Mouse (Mus musculus) liver, postnatal 0 days (tissue): ENCODE measurements around the gene Dppa1. TPM values are rescaled to one million over a fixed set of nuclear protein-coding genes. Genes with fewer than 3 reads are reported as not detected.
"Not testable (repeated sequence)": the region's sequence is repeated elsewhere in the genome, so short reads cannot be mapped to it uniquely, and the experiment has no call there.

Source experiments
- ATAC-seq: fragments of 200-750 bp; cut with Nextera tagmentation; 2 replicates; pipeline ENCODE4 v1.8.0; 2017; ENCODE audit warnings: mild to moderate bottlenecking, moderate library complexity
- DNase-seq: peaks from one replicate; pipeline ENCODE4 v3.0.0-alpha.2; 2016
- H3K27ac ChIP-seq: fragments of 300-500 bp; sonication (generic); 2 replicates; pipeline ENCODE4 v1.5.1; 2014; ENCODE audit warnings: antibody characterized with exemption, moderate library complexity, mild to moderate bottlenecking, low read depth
- H3K27me3 ChIP-seq: fragments of 300-500 bp; sonication (generic); 2 replicates; pipeline ENCODE4 v1.6.1; 2014; ENCODE audit warnings: low read length, control low read depth, mixed read lengths; ENCODE audit not compliant: insufficient read depth
- H3K36me3 ChIP-seq: fragments of 300-500 bp; sonication (generic); replicated peaks from 2 replicates; pipeline ENCODE4 v1.6.1; 2014; ENCODE audit warnings: mild to moderate bottlenecking, control low read depth, low read length, moderate library complexity, mixed read lengths; ENCODE audit not compliant: insufficient read depth
- H3K4me1 ChIP-seq: fragments of 300-500 bp; sonication (generic); 2 replicates; pipeline ENCODE4 v1.6.1; 2014; ENCODE audit warnings: antibody characterized with exemption, mild to moderate bottlenecking, control low read depth; ENCODE audit not compliant: insufficient read depth
- H3K4me2 ChIP-seq: fragments of 300-500 bp; sonication (generic); 2 replicates; pipeline ENCODE4 v1.6.1; 2014; ENCODE audit warnings: low read depth, mild to moderate bottlenecking, low read length, moderate library complexity, mixed read lengths
- H3K4me3 ChIP-seq: fragments of 300-500 bp; sonication (generic); 2 replicates; pipeline ENCODE4 v1.5.1; 2014; ENCODE audit warnings: low read depth, low read length
- H3K9ac ChIP-seq: fragments of 300-500 bp; sonication (generic); replicated peaks from 2 replicates; pipeline ENCODE4 v1.6.1; 2014; ENCODE audit warnings: mild to moderate bottlenecking, moderate library complexity
- H3K9me3 ChIP-seq: fragments of 300-500 bp; sonication (generic); 2 replicates; pipeline ENCODE4 v1.6.1; 2016; ENCODE audit warnings: mild to moderate bottlenecking, control low read depth, low read length, mixed read lengths
- CTCF ChIP-seq: sonication (generic); IDR thresholded peaks from 2 replicates; pipeline ENCODE4 v1.5.1; 2016; ENCODE audit warnings: antibody characterized with exemption, low read depth
- EP300 ChIP-seq: IDR thresholded peaks from 2 replicates; pipeline ENCODE4 v1.6.1; 2016; ENCODE audit warnings: antibody characterized with exemption, low read depth, mild to moderate bottlenecking
- WGBS: fragments of 180-500 bp; shearing (Covaris S2); extraction: QIAGEN DNeasy Blood & Tissue Kit; methylation state at CpG from one replicate; pipeline ENCODE4 v1.1.7; 2014; ENCODE audit not compliant: insufficient replicate concordance; 5-methylcytosine and 5-hydroxymethylcytosine counted together
- polyA plus RNA-seq: library from polyadenylated mRNA; unstranded; fragments of >200 nt; fragmentation: Nextera tagmentation; extraction: Ambion mirVana; gene quantifications from 2 replicates; pipeline ENCODE4 v1.2.1, GENCODE M21; 2015

Gene Dppa1
- not detected in 2 replicates for polyA plus RNA-seq

- no peaks in the 10 kb centered on the region for H3K4me1 ChIP-seq
- DNase-seq, result no peak
- no peak within 1 kb of the TSS for H3K27ac ChIP-seq
- H3K27me3 ChIP-seq, result no peaks in the 10 kb centered on the region
- no peak within 1 kb of the TSS for H3K9ac ChIP-seq
- WGBS, result 56% methylated on average over 2 of the region's 2 CpGs
- TF ChIP-seq CTCF (no peak), EP300 (no peak)
- no peak within 1 kb of the TSS for H3K4me3 ChIP-seq
- no peak for ATAC-seq
- no peak within 1 kb of the TSS for H3K4me2 ChIP-seq
- H3K9me3 ChIP-seq, result no peaks in the 10 kb centered on the region
- no peaks in the 10 kb centered on the region for H3K36me3 ChIP-seq
These were observed at the start of gene Dppa1 for GRCm38 (mm10) chr11:46629211-46629795. Gene Dppa1 (minus strand): TSS chr11:46629261.

DNA sequence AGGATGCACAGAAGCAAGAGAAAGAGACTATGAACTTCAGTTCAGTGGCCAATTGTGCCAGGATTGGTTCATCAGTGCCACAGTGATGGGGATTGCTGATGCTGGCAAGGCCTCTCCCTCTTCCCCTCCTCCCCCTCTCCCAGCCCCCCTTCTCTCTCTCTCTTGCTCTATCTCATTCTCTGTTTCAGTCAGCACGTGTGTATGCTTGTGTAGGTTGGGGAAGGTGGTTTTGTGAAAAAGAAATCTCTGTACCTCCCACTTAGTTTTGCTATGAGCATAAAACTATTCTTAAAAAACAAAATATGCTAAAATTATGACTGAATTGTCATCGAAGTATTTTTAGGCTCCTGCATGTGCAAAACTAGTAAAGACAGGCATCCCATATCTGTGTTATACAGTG is 38.9 kb upstream of the Dppa1 start:
- 68% methylated on average over 2 of the region's 2 CpGs for WGBS
- DNase-seq (no peak), ATAC-seq (no peak)
- Histone ChIP-seq H3K9me3 (no peaks in the 10 kb centered on the region), H3K4me2 (no peak overlapping the region), H3K27ac (no peak overlapping the region), H3K4me1 (no peaks in the 10 kb centered on the region), H3K4me3 (no peak overlapping the region), H3K27me3 (no peaks in the 10 kb centered on the region), H3K36me3 (no peaks in the 10 kb centered on the region), H3K9ac (no peak overlapping the region)
- TF ChIP-seq CTCF (no peak), EP300 (no peak)

- no peaks in the 10 kb centered on the region for H3K4me1 ChIP-seq
- H3K27me3 ChIP-seq, result no peaks in the 10 kb centered on the region
- TF ChIP-seq CTCF (no peak), EP300 (no peak)
- 90% methylated on average over 3 of the region's 3 CpGs for WGBS
- no peak overlapping the region for H3K4me3 ChIP-seq
- H3K9ac ChIP-seq, result no peak overlapping the region
- no peak for ATAC-seq
- H3K27ac ChIP-seq, result no peak overlapping the region
- no peaks in the 10 kb centered on the region for H3K36me3 ChIP-seq
- no peak for DNase-seq
- no peaks in the 10 kb centered on the region for H3K9me3 ChIP-seq
- no peak overlapping the region for H3K4me2 ChIP-seq
These were observed 38.0 kb upstream of the Dppa1 start for GRCm38 (mm10) chr11:46667105-46667504.

- 57% methylated on average over 6 of the region's 6 CpGs for WGBS
- peak; percentile 21 for DNase-seq
- Histone ChIP-seq H3K4me2 (no peak overlapping the region), H3K4me3 (no peak overlapping the region), H3K9ac (no peak overlapping the region), H3K27ac (no peak overlapping the region), H3K4me1 (no peaks in the 10 kb centered on the region), H3K9me3 (no peaks in the 10 kb centered on the region), H3K27me3 (no peaks in the 10 kb centered on the region), H3K36me3 (no peaks in the 10 kb centered on the region)
- TF ChIP-seq CTCF (peak; percentile 69), EP300 (no peak)
- peak; percentile 33; the same call in 1 of the 2 replicates for ATAC-seq
These were observed 36.8 kb upstream of the Dppa1 start for GRCm38 (mm10) chr11:46665599-46666522.

DNA sequence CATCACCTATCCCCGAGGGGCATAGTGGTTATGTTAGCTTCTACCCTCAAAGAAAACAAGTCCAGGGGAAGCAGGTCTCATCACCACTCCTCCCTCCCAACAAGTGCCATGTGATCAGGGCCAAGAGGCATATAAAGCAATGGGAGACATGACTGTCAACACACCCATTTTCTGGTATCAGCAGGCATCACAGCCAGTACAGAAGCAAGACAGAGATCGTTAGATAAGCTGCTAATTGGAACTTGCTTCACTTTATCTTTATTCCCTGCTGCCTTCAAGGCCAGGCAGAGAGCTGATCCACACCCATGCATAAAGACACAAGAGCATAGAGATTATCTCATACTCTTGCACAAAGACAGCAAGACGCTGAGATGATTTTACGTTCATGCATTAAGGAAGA is 34.2 kb upstream of the Dppa1 start:
- H3K27ac ChIP-seq, result no peak overlapping the region
- H3K9ac ChIP-seq, result no peak overlapping the region
- H3K4me3 ChIP-seq, result no peak overlapping the region
- no peaks in the 10 kb centered on the region for H3K9me3 ChIP-seq
- no peak for DNase-seq
- H3K27me3 ChIP-seq, result no peaks in the 10 kb centered on the region
- WGBS, result 52% methylated on average over 4 of the region's 4 CpGs
- no peaks in the 10 kb centered on the region for H3K36me3 ChIP-seq
- H3K4me1 ChIP-seq, result no peaks in the 10 kb centered on the region
- H3K4me2 ChIP-seq, result no peak overlapping the region
- TF ChIP-seq EP300 (0 out of 2 replicates have a peak, but pooled peaks have one; percentile 26), CTCF (no peak)
- peak; percentile 44 for ATAC-seq

DNA sequence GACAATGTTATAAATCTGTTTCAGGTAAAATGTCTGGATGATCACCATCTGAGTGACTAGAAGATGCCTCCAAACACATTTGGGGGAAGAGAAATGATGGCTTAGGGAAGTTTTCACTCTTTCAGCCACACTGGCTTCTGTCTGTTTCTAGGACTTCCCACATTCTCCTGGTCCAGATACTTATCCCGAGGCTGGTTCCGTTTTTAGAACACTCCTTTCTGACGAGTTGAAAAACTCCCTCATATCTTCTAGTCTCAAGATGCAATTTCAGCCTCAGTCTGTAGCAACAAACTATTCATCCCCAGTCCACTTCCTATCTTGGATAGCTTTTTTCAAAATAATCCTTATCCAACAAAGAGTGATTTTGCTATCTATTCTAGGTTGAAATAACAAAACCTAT is 23.4 kb upstream of the Dppa1 start:
- Histone ChIP-seq H3K4me3 (no peak overlapping the region), H3K9me3 (no peaks in the 10 kb centered on the region), H3K36me3 (no peaks in the 10 kb centered on the region), H3K4me1 (no peaks in the 10 kb centered on the region), H3K27ac (no peak overlapping the region), H3K4me2 (no peak overlapping the region), H3K27me3 (no peaks in the 10 kb centered on the region), H3K9ac (no peak overlapping the region)
- 64% methylated on average over 3 of the region's 3 CpGs for WGBS
- DNase-seq (no peak), ATAC-seq (no peak)
- no peak for TF ChIP-seq EP300
- no peak for TF ChIP-seq CTCF

- not testable (repeated sequence) for H3K9me3 ChIP-seq, H3K9ac ChIP-seq, H3K4me1 ChIP-seq, DNase-seq, H3K36me3 ChIP-seq, H3K27me3 ChIP-seq, H3K4me2 ChIP-seq, ATAC-seq, H3K27ac ChIP-seq, H3K4me3 ChIP-seq
- 63% methylated on average over 3 of the region's 3 CpGs for WGBS
These were observed 20.6 kb upstream of the Dppa1 start for GRCm38 (mm10) chr11:46649655-46650054.
